23 mouse cellular contexts compared by ENCODE assay signal in the genomic region with DNA sequence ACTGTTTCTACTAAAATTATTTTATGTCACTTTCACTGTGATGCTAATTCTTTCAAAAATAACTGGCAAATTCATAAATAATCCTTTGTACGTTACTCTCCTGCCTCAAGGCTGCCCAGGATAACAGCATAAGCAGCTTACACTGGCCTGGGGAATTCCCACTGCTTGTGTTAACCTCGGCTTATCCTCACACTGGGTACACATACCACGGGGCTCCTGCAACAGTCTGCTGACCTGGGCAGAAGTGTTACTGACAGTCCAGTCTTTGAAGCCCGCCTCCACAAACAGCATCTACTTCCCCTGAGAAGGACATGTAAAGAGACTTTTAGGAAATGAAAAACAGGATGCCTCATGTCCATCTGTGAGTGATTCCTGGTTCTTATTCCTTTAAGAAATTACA. TPM values are rescaled to one million over a fixed set of nuclear protein-coding genes. Genes with fewer than 3 reads are reported as not detected.
A peak's percentile ranks its signal among the peaks of the same experiment; 100 is the strongest.
DNase-seq lines count a peak whose midpoint lies in the region; ATAC-seq and TF ChIP-seq lines count a peak whose summit lies in the region.
"Had no signal": no experiment of that assay in that cellular context is flagged by ENCODE, and none has a peak within 500 bp of the region (broad histone marks: within the 10 kb centered on the region; RNA-seq: fewer than 3 reads in every experiment).

No protein-coding gene starts in this region.

- no peak overlapping the region for H3K4me2 ChIP-seq in forebrain, embryonic 15.5 days (replicated peaks)
- H3K4me2 ChIP-seq: embryonic facial prominence, embryonic 12.5 days; forebrain, embryonic 13.5 days; heart, embryonic 11.5 days; heart, embryonic 15.5 days; hindbrain, embryonic 14.5 days had no signal

- H3K4me1 ChIP-seq in forebrain, embryonic 15.5 days, result peaks cover 19% of the 10 kb centered on the region
- H3K4me1 ChIP-seq: embryonic facial prominence, embryonic 12.5 days; hindbrain, embryonic 10.5 days had no signal

- no peaks in the 10 kb centered on the region for H3K79me2 ChIP-seq in macrophage (ENCODE audit: inconsistent target)

- ATAC-seq in forebrain, embryonic 15.5 days (replicated peaks), result no peak
- ATAC-seq: activated CD4-positive, CD25-positive, alpha-beta regulatory T cell, adult 4 months; forebrain, embryonic 13.5 days; Patski had no signal

- 0 out of 2 replicates have a peak, but pooled peaks cover 3% of the 10 kb centered on the region for H3K9me3 ChIP-seq in forebrain, embryonic 15.5 days
- H3K9me3 ChIP-seq: forebrain, embryonic 13.5 days; heart, embryonic 15.5 days had no signal

- WGBS in macrophage (ENCODE audit: missing documents), result 66% methylated on average over 4 of the region's 4 CpGs
- 88% methylated on average over 4 of the region's 4 CpGs for WGBS in forebrain, embryonic 15.5 days

- H3K36me3 ChIP-seq in macrophage (ENCODE audit: inconsistent target), result peaks cover 71% of the 10 kb centered on the region
- H3K36me3 ChIP-seq in forebrain, embryonic 15.5 days, result peaks cover 87% of the 10 kb centered on the region

- H3K27ac ChIP-seq in gastrocnemius, adult 2 months, result peak overlapping the region; percentile 74
- peak overlapping the region; percentile 21; the same call in 1 of the 2 replicates for H3K27ac ChIP-seq in macrophage
- H3K27ac ChIP-seq in forebrain, embryonic 15.5 days (replicated peaks), result no peak overlapping the region
- H3K27ac ChIP-seq: embryonic facial prominence, embryonic 12.5 days; forebrain, embryonic 13.5 days; heart, adult 2 months; hindbrain, embryonic 10.5 days; hindbrain, embryonic 14.5 days had no signal

- no peak overlapping the region for H3K9ac ChIP-seq in forebrain, embryonic 15.5 days (replicated peaks)
- H3K9ac ChIP-seq: embryonic facial prominence, embryonic 12.5 days; forebrain, embryonic 13.5 days; heart, embryonic 15.5 days; hindbrain, embryonic 14.5 days had no signal

- no peak overlapping the region for H3K4me3 ChIP-seq in gastrocnemius, adult 2 months
- H3K4me3 ChIP-seq in macrophage (ENCODE audit: inconsistent target), result no peak overlapping the region
- H3K4me3 ChIP-seq in forebrain, embryonic 15.5 days, result no peak overlapping the region
- H3K4me3 ChIP-seq: embryonic facial prominence, embryonic 12.5 days; forebrain, embryonic 13.5 days; heart, adult 2 months; heart, embryonic 15.5 days; hindbrain, embryonic 10.5 days had no signal

- DNase-seq in gastrocnemius, adult 2 months, result no peak
- no peak for DNase-seq in gastrocnemius, postnatal 25 days
- peak; percentile 56 for DNase-seq in retina, adult 2 months (ENCODE audit: low read depth, low spot score)
- no peak for DNase-seq in retina, embryonic 14.5 days (ENCODE audit: low spot score)
- DNase-seq in kidney, postnatal 14 days, result no peak
- no peak for DNase-seq in kidney, postnatal 4 days
- DNase-seq: adrenal gland, postnatal 14 days; cerebellum, adult 18-20 months; cerebellum, adult 9-11 months; embryo, embryonic 11 days; heart, adult 2 months; heart, postnatal 14 days had no signal

- H3K27me3 ChIP-seq in forebrain, embryonic 15.5 days, result no peaks in the 10 kb centered on the region
- H3K27me3 ChIP-seq: CH12.LX; embryonic facial prominence, embryonic 12.5 days; forebrain, embryonic 13.5 days; heart, embryonic 15.5 days; Patski had no signal

- intact Hi-C loops in gastrocnemius, adult 2 months (cut with DNase I), result no loop called here

- TF ChIP-seq CTCF in gastrocnemius, adult 2 months (IDR thresholded peaks at IDR 0.05), result no peak

RNA-seq across cellular contexts. Expression of a gene that starts 12.6 kb away (rescaled TPM):
- total RNA-seq in gastrocnemius, adult 2 months (2021), result under 1 TPM; 0.22 to 0.23 TPM
- total RNA-seq in gastrocnemius, postnatal 25 days (2021), result under 1 TPM; 0.13 to 0.16 TPM
- 10 to 100 TPM in 1 of 26 experiments, 1 to 10 TPM in 25; 1.0 to 11.0 (median 3.6) TPM for total RNA-seq in macrophage (2018; cell fraction: chromatin; rRNA removed)
- 1 to 10 TPM; 1.0 to 2.3 (median 1.9) TPM for total RNA-seq in macrophage (2018; cell fraction: cytosol; rRNA removed)
- 1 to 10 TPM in 25 of 26 experiments, under 1 TPM in 1; 0.90 to 9.9 (median 2.1) TPM for total RNA-seq in macrophage (2018; cell fraction: nucleus; rRNA removed)
- 1.2 to 2.7 TPM (median 1.6 TPM) in 3 replicates for polyA plus RNA-seq in macrophage (2018)
- polyA plus RNA-seq in forebrain, embryonic 15.5 days (2015; fragmentation: Nextera tagmentation; extraction: Ambion mirVana), result 2.7 and 3.4 TPM in 2 replicates

RNA-seq across cellular contexts. Expression of a gene that starts 13.1 kb away (rescaled TPM):
- 10 to 100 TPM; 24.5 to 27.3 TPM for total RNA-seq in gastrocnemius, adult 2 months (2021)
- 10 to 100 TPM; 23.5 to 26.0 TPM for total RNA-seq in gastrocnemius, postnatal 25 days (2021)
- total RNA-seq in macrophage (2018; cell fraction: chromatin; rRNA removed), result 10 to 100 TPM; 14.1 to 78.9 (median 23.0) TPM
- 10 to 100 TPM; 17.4 to 58.1 (median 30.5) TPM for total RNA-seq in macrophage (2018; cell fraction: cytosol; rRNA removed)
- total RNA-seq in macrophage (2018; cell fraction: nucleus; rRNA removed), result 10 to 100 TPM; 14.0 to 67.0 (median 30.8) TPM
- 29.4 to 58.4 TPM (median 42.2 TPM) in 3 replicates for polyA plus RNA-seq in macrophage (2018)
- 82.9 and 92.4 TPM in 2 replicates for polyA plus RNA-seq in forebrain, embryonic 15.5 days (2015; fragmentation: Nextera tagmentation; extraction: Ambion mirVana)
